Mouse (Mus musculus): ENCODE measurements around the gene Rin1. TPM values are rescaled to one million over a fixed set of nuclear protein-coding genes. Genes with fewer than 3 reads are reported as not detected.

Rin1 gene
- polyA plus RNA-seq, 1 experiment from 2014 or later = 4.8 TPM

- peak; percentile 71 for ATAC-seq (ENCODE audit: low FRiP score, low TSS enrichment)
- H3K27ac ChIP-seq (ENCODE audit: low read length) = peak within 1 kb of the TSS; percentile 76
- no peaks in the 10 kb centered on the region for H3K9me3 ChIP-seq (ENCODE audit: low read length)
- peak within 1 kb of the TSS; percentile 86 for H3K4me2 ChIP-seq (replicated peaks; ENCODE audit: low read depth, low read length)
- WGBS = 4% methylated on average over 40 of the region's 40 CpGs
- peaks cover 23% of the 10 kb centered on the region for H3K4me1 ChIP-seq (ENCODE audit: insufficient read depth, low read length)
- H3K27me3 ChIP-seq (ENCODE audit: insufficient read depth, low read length) = no peaks in the 10 kb centered on the region
- H3K9ac ChIP-seq (replicated peaks; ENCODE audit: low read length) = peak within 1 kb of the TSS; percentile 77
- H3K4me3 ChIP-seq (ENCODE audit: low read length) = peak within 1 kb of the TSS; percentile 89
- H3K36me3 ChIP-seq (ENCODE audit: insufficient read depth, low read length) = peaks cover 4% of the 10 kb centered on the region; the same call in 1 of the 2 replicates
Measured at GRCm38 (mm10) chr19:5040862-5041523, 9.3 kb upstream of the Rin1 start, which contains the start of gene Brms1. Brms1 (plus strand) TSS chr19:5041354.

GRCm38 (mm10) chr19:5041588-5041987, 8.7 kb upstream of the Rin1 start:
- peak overlapping the region; percentile 89 for H3K4me3 ChIP-seq (ENCODE audit: low read length)
- 3% methylated on average over 16 of the region's 16 CpGs for WGBS
- peaks cover 4% of the 10 kb centered on the region; the same call in 1 of the 2 replicates for H3K36me3 ChIP-seq (ENCODE audit: insufficient read depth, low read length)
- peaks cover 23% of the 10 kb centered on the region for H3K4me1 ChIP-seq (ENCODE audit: insufficient read depth, low read length)
- peak; percentile 7; the same call in 1 of the 2 replicates for ATAC-seq (ENCODE audit: low FRiP score, low TSS enrichment)
- peak overlapping the region; percentile 76 for H3K27ac ChIP-seq (ENCODE audit: low read length)
- H3K9me3 ChIP-seq (ENCODE audit: low read length) = no peaks in the 10 kb centered on the region
- no peaks in the 10 kb centered on the region for H3K27me3 ChIP-seq (ENCODE audit: insufficient read depth, low read length)
- peak overlapping the region; percentile 86 for H3K4me2 ChIP-seq (replicated peaks; ENCODE audit: low read depth, low read length)
- H3K9ac ChIP-seq (replicated peaks; ENCODE audit: low read length) = peak overlapping the region; percentile 77

GRCm38 (mm10) chr19:5045531-5045930, 4.8 kb upstream of the Rin1 start:
- no peak for ATAC-seq (ENCODE audit: low FRiP score, low TSS enrichment)
- Histone ChIP-seq H3K4me2 (replicated peaks; ENCODE audit: low read depth, low read length) (no peak overlapping the region), H3K27ac (ENCODE audit: low read length) (no peak overlapping the region), H3K27me3 (ENCODE audit: insufficient read depth, low read length) (no peaks in the 10 kb centered on the region), H3K36me3 (ENCODE audit: insufficient read depth, low read length) (peaks cover 13% of the 10 kb centered on the region; the same call in 1 of the 2 replicates), H3K9ac (replicated peaks; ENCODE audit: low read length) (no peak overlapping the region), H3K4me3 (ENCODE audit: low read length) (no peak overlapping the region), H3K4me1 (ENCODE audit: insufficient read depth, low read length) (peaks cover 22% of the 10 kb centered on the region), H3K9me3 (ENCODE audit: low read length) (no peaks in the 10 kb centered on the region)
- WGBS = 82% methylated on average over 4 of the region's 4 CpGs

GRCm38 (mm10) chr19:5048138-5049056, 1.9 kb upstream of the Rin1 start:
- H3K4me2 ChIP-seq (replicated peaks; ENCODE audit: low read depth, low read length) = no peak overlapping the region
- H3K27ac ChIP-seq (ENCODE audit: low read length) = no peak overlapping the region
- peaks cover 13% of the 10 kb centered on the region; the same call in 1 of the 2 replicates for H3K36me3 ChIP-seq (ENCODE audit: insufficient read depth, low read length)
- 85% methylated on average over 14 of the region's 14 CpGs for WGBS
- peaks cover 31% of the 10 kb centered on the region for H3K4me1 ChIP-seq (ENCODE audit: insufficient read depth, low read length)
- H3K9me3 ChIP-seq (ENCODE audit: low read length) = no peaks in the 10 kb centered on the region
- no peak for ATAC-seq (ENCODE audit: low FRiP score, low TSS enrichment)
- no peak overlapping the region for H3K4me3 ChIP-seq (ENCODE audit: low read length)
- peaks cover 7% of the 10 kb centered on the region; the same call in 1 of the 2 replicates for H3K27me3 ChIP-seq (ENCODE audit: insufficient read depth, low read length)
- H3K9ac ChIP-seq (replicated peaks; ENCODE audit: low read length) = no peak overlapping the region

- Histone ChIP-seq H3K36me3 (ENCODE audit: insufficient read depth, low read length) (peaks cover 9% of the 10 kb centered on the region; the same call in 1 of the 2 replicates), H3K4me2 (replicated peaks; ENCODE audit: low read depth, low read length) (no peak overlapping the region), H3K9me3 (ENCODE audit: low read length) (no peaks in the 10 kb centered on the region), H3K27me3 (ENCODE audit: insufficient read depth, low read length) (peaks cover 7% of the 10 kb centered on the region; the same call in 1 of the 2 replicates), H3K9ac (replicated peaks; ENCODE audit: low read length) (no peak overlapping the region), H3K4me1 (ENCODE audit: insufficient read depth, low read length) (peaks cover 31% of the 10 kb centered on the region), H3K27ac (ENCODE audit: low read length) (no peak overlapping the region), H3K4me3 (ENCODE audit: low read length) (no peak overlapping the region)
- no peak for ATAC-seq (ENCODE audit: low FRiP score, low TSS enrichment)
- 79% methylated on average over 6 of the region's 6 CpGs for WGBS
Measured at GRCm38 (mm10) chr19:5049325-5049724, 956 bp upstream of the Rin1 start.

GRCm38 (mm10) chr19:5051031-5051430, 750 bp downstream of the Rin1 start:
- peak overlapping the region; percentile 51 for H3K9ac ChIP-seq (replicated peaks; ENCODE audit: low read length)
- peak overlapping the region; percentile 46 for H3K4me2 ChIP-seq (replicated peaks; ENCODE audit: low read depth, low read length)
- H3K36me3 ChIP-seq (ENCODE audit: insufficient read depth, low read length) = peaks cover 9% of the 10 kb centered on the region; the same call in 1 of the 2 replicates
- H3K27ac ChIP-seq (ENCODE audit: low read length) = peak overlapping the region; percentile 11; the same call in 1 of the 2 replicates
- peaks cover 31% of the 10 kb centered on the region for H3K4me1 ChIP-seq (ENCODE audit: insufficient read depth, low read length)
- ATAC-seq (ENCODE audit: low FRiP score, low TSS enrichment) = peak; percentile 28
- H3K4me3 ChIP-seq (ENCODE audit: low read length) = peak overlapping the region; percentile 43
- H3K27me3 ChIP-seq (ENCODE audit: insufficient read depth, low read length) = peaks cover 7% of the 10 kb centered on the region; the same call in 1 of the 2 replicates
- no peaks in the 10 kb centered on the region for H3K9me3 ChIP-seq (ENCODE audit: low read length)
- WGBS = 9% methylated on average over 17 of the region's 17 CpGs

GRCm38 (mm10) chr19:5051515-5051914, 1.2 kb downstream of the Rin1 start:
- ATAC-seq (ENCODE audit: low FRiP score, low TSS enrichment) = no peak
- WGBS = 44% methylated on average over 3 of the region's 3 CpGs
- Histone ChIP-seq H3K9ac (replicated peaks; ENCODE audit: low read length) (peak overlapping the region; percentile 51), H3K36me3 (ENCODE audit: insufficient read depth, low read length) (peaks cover 9% of the 10 kb centered on the region; the same call in 1 of the 2 replicates), H3K4me3 (ENCODE audit: low read length) (peak overlapping the region; percentile 43), H3K27ac (ENCODE audit: low read length) (peak overlapping the region; percentile 11; the same call in 1 of the 2 replicates), H3K4me1 (ENCODE audit: insufficient read depth, low read length) (peaks cover 35% of the 10 kb centered on the region), H3K4me2 (replicated peaks; ENCODE audit: low read depth, low read length) (peak overlapping the region; percentile 46), H3K9me3 (ENCODE audit: low read length) (no peaks in the 10 kb centered on the region), H3K27me3 (ENCODE audit: insufficient read depth, low read length) (peaks cover 7% of the 10 kb centered on the region; the same call in 1 of the 2 replicates)

GRCm38 (mm10) chr19:5052166-5052822, 2.0 kb downstream of the Rin1 start:
- Histone ChIP-seq H3K36me3 (ENCODE audit: insufficient read depth, low read length) (peaks cover 7% of the 10 kb centered on the region; the same call in 1 of the 2 replicates), H3K9me3 (ENCODE audit: low read length) (no peaks in the 10 kb centered on the region), H3K4me2 (replicated peaks; ENCODE audit: low read depth, low read length) (peak overlapping the region; percentile 46), H3K4me3 (ENCODE audit: low read length) (no peak overlapping the region), H3K27me3 (ENCODE audit: insufficient read depth, low read length) (peaks cover 7% of the 10 kb centered on the region; the same call in 1 of the 2 replicates), H3K27ac (ENCODE audit: low read length) (no peak overlapping the region), H3K4me1 (ENCODE audit: insufficient read depth, low read length) (peaks cover 37% of the 10 kb centered on the region), H3K9ac (replicated peaks; ENCODE audit: low read length) (no peak overlapping the region)
- no peak for ATAC-seq (ENCODE audit: low FRiP score, low TSS enrichment)
- WGBS = 23% methylated on average over 25 of the region's 25 CpGs

- H3K9ac ChIP-seq (replicated peaks; ENCODE audit: low read length) = no peak overlapping the region
- no peak overlapping the region for H3K4me2 ChIP-seq (replicated peaks; ENCODE audit: low read depth, low read length)
- no peaks in the 10 kb centered on the region for H3K9me3 ChIP-seq (ENCODE audit: low read length)
- no peak overlapping the region for H3K27ac ChIP-seq (ENCODE audit: low read length)
- H3K27me3 ChIP-seq (ENCODE audit: insufficient read depth, low read length) = peaks cover 7% of the 10 kb centered on the region; the same call in 1 of the 2 replicates
- ATAC-seq (ENCODE audit: low FRiP score, low TSS enrichment) = no peak
- H3K4me3 ChIP-seq (ENCODE audit: low read length) = no peak overlapping the region
- WGBS = 67% methylated on average over 17 of the region's 17 CpGs
- H3K4me1 ChIP-seq (ENCODE audit: insufficient read depth, low read length) = peaks cover 39% of the 10 kb centered on the region
- H3K36me3 ChIP-seq (ENCODE audit: insufficient read depth, low read length) = peaks cover 4% of the 10 kb centered on the region; the same call in 1 of the 2 replicates
Measured at GRCm38 (mm10) chr19:5052853-5053252, 2.6 kb downstream of the Rin1 start.

Measured in kidney, embryonic 16.5 days (tissue).